Mouse (Mus musculus): ENCODE measurements around the gene Gm960.

DNA sequence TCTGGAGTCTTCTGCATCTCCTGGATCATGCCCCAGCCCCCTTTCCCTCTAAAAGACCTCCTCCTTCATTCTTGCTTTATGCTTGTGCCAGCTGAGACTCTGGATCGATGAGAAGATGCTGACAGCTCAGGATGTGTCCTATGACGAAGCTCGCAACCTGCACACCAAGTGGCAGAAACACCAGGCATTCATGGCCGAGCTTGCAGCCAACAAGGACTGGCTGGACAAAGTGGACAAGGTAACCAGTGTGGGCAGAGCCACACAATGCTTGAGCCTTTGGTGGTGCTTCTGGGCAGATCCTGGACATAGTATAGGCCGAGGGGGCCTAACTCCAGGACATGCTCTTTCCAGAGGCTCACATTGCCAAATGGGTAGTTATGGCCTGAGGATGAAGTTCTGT, 41.3 kb upstream of the Gm960 start:
- TF ChIP-seq EP300 (IDR thresholded peaks at IDR 0.05): no peak
- no peak for TF ChIP-seq CTCF (IDR thresholded peaks at IDR 0.05)

Data from lung, postnatal 0 days (tissue).